Mouse (Mus musculus) limb, embryonic 15.5 days (tissue): ENCODE results near the gene Nr6a1. TPM values are rescaled to one million over a fixed set of nuclear protein-coding genes. Genes with fewer than 3 reads are reported as not detected.

Experiments
- ATAC-seq: fragments of 200-750 bp; cut with Nextera tagmentation; 2 replicates; pipeline ENCODE4 v1.8.0; 2017; ENCODE audit warnings: low read depth, moderate TSS enrichment; ENCODE audit not compliant: insufficient number of reproducible peaks, low FRiP score, low TSS enrichment
- H3K27ac ChIP-seq: fragments of 300-500 bp; sonication (generic); 2 replicates; pipeline ENCODE4 v1.5.1; 2015; ENCODE audit warnings: moderate library complexity, mild to moderate bottlenecking, inconsistent platforms
- H3K27me3 ChIP-seq: fragments of 300-500 bp; sonication (generic); 2 replicates; pipeline ENCODE4 v1.6.1; 2015; ENCODE audit warnings: inconsistent platforms
- H3K36me3 ChIP-seq: fragments of 300-500 bp; sonication (generic); 2 replicates; pipeline ENCODE4 v1.6.1; 2015; ENCODE audit warnings: inconsistent platforms
- H3K4me1 ChIP-seq: fragments of 300-500 bp; sonication (generic); 2 replicates; pipeline ENCODE4 v1.6.1; 2015; ENCODE audit warnings: inconsistent platforms
- H3K4me2 ChIP-seq: fragments of 300-500 bp; sonication (generic); 2 replicates; pipeline ENCODE4 v1.6.1; 2015; ENCODE audit warnings: mild to moderate bottlenecking, inconsistent platforms
- H3K4me3 ChIP-seq: fragments of 300-500 bp; sonication (generic); 2 replicates; pipeline ENCODE4 v1.5.1; 2015; ENCODE audit warnings: mild to moderate bottlenecking, inconsistent platforms
- H3K9ac ChIP-seq: fragments of 300-500 bp; sonication (generic); 2 replicates; pipeline ENCODE4 v1.6.1; 2015; ENCODE audit warnings: inconsistent platforms
- H3K9me3 ChIP-seq: fragments of 300-500 bp; sonication (generic); 2 replicates; pipeline ENCODE4 v1.6.1; 2016; ENCODE audit warnings: inconsistent platforms
- WGBS: fragments of 180-500 bp; shearing (Covaris S2); methylation state at CpG from one replicate; pipeline ENCODE4 v1.1.7; 2015; 5-methylcytosine and 5-hydroxymethylcytosine counted together
- polyA plus RNA-seq: library from polyadenylated mRNA; unstranded; fragments of >200 nt; fragmentation: Nextera tagmentation; extraction: Ambion mirVana; gene quantifications from 2 replicates; pipeline ENCODE4 v1.2.1, GENCODE M21; 2015

Nr6a1 gene
- polyA plus RNA-seq, 1 experiment from 2014 or later: 1.1 TPM

GRCm38 (mm10) chr2:38916947-38917691, 10.4 kb downstream of the Nr6a1 start:
- H3K36me3 ChIP-seq: no peaks in the 10 kb centered on the region
- no peak overlapping the region for H3K4me2 ChIP-seq
- H3K4me3 ChIP-seq: no peak overlapping the region
- no peak overlapping the region for H3K27ac ChIP-seq
- H3K9me3 ChIP-seq: no peaks in the 10 kb centered on the region
- H3K27me3 ChIP-seq: no peaks in the 10 kb centered on the region
- H3K9ac ChIP-seq: no peak overlapping the region
- no peaks in the 10 kb centered on the region for H3K4me1 ChIP-seq
- ATAC-seq: no peak
- whole genome bisulfite sequencing: 48% methylated on average over 4 of the region's 4 CpGs

GRCm38 (mm10) chr2:38914965-38915364, 12.5 kb downstream of the Nr6a1 start:
- Histone ChIP-seq H3K9ac (no peak overlapping the region), H3K4me2 (no peak overlapping the region), H3K36me3 (no peaks in the 10 kb centered on the region), H3K4me3 (no peak overlapping the region), H3K4me1 (no peaks in the 10 kb centered on the region), H3K9me3 (no peaks in the 10 kb centered on the region), H3K27me3 (no peaks in the 10 kb centered on the region), H3K27ac (no peak overlapping the region)
- 42% methylated on average over 4 of the region's 4 CpGs for WGBS
- ATAC-seq: no peak

GRCm38 (mm10) chr2:38914517-38914916, 13.0 kb downstream of the Nr6a1 start:
- H3K27me3 ChIP-seq: no peaks in the 10 kb centered on the region
- WGBS: 53% methylated on average over 1 of the region's 1 CpGs

GRCm38 (mm10) chr2:38908604-38909003, 18.9 kb downstream of the Nr6a1 start:
- H3K27ac ChIP-seq: no peak overlapping the region
- no peak overlapping the region for H3K4me2 ChIP-seq
- no peak for ATAC-seq
- 79% methylated on average over 1 of the region's 1 CpGs for WGBS
- no peak overlapping the region for H3K9ac ChIP-seq
- no peaks in the 10 kb centered on the region for H3K9me3 ChIP-seq
- no peaks in the 10 kb centered on the region for H3K4me1 ChIP-seq
- H3K27me3 ChIP-seq: no peaks in the 10 kb centered on the region
- 0 out of 2 replicates have a peak, but pooled peaks cover 3% of the 10 kb centered on the region for H3K36me3 ChIP-seq
- H3K4me3 ChIP-seq: no peak overlapping the region

More at GRCm38 (mm10) chr2:38914517-38914916, 13.0 kb downstream of the Nr6a1 start:
- no peaks in the 10 kb centered on the region for H3K9me3 ChIP-seq
- H3K27ac ChIP-seq: no peak overlapping the region
- H3K4me3 ChIP-seq: no peak overlapping the region
- H3K36me3 ChIP-seq: no peaks in the 10 kb centered on the region
- no peak overlapping the region for H3K4me2 ChIP-seq
- no peaks in the 10 kb centered on the region for H3K4me1 ChIP-seq
- no peak overlapping the region for H3K9ac ChIP-seq
- no peak for ATAC-seq

- Histone ChIP-seq H3K9me3 (no peaks in the 10 kb centered on the region), H3K4me2 (no peak overlapping the region), H3K4me3 (no peak overlapping the region), H3K27ac (no peak overlapping the region), H3K27me3 (no peaks in the 10 kb centered on the region), H3K36me3 (0 out of 2 replicates have a peak, but pooled peaks cover 3% of the 10 kb centered on the region), H3K4me1 (no peaks in the 10 kb centered on the region), H3K9ac (no peak overlapping the region)
- no peak for ATAC-seq
- 67% methylated on average over 5 of the region's 5 CpGs for WGBS
Measured at GRCm38 (mm10) chr2:38906097-38906496, 21.4 kb downstream of the Nr6a1 start.

- 78% methylated on average over 1 of the region's 1 CpGs for WGBS
Measured at GRCm38 (mm10) chr2:38904290-38904689, 23.2 kb downstream of the Nr6a1 start.

GRCm38 (mm10) chr2:38902866-38903265, 24.6 kb downstream of the Nr6a1 start:
- ATAC-seq: no peak
- Histone ChIP-seq H3K9me3 (no peaks in the 10 kb centered on the region), H3K4me2 (no peak overlapping the region), H3K9ac (no peak overlapping the region), H3K4me1 (no peaks in the 10 kb centered on the region), H3K36me3 (no peaks in the 10 kb centered on the region), H3K4me3 (no peak overlapping the region), H3K27ac (no peak overlapping the region), H3K27me3 (no peaks in the 10 kb centered on the region)

More at GRCm38 (mm10) chr2:38904290-38904689, 23.2 kb downstream of the Nr6a1 start:
- Histone ChIP-seq H3K4me1 (no peaks in the 10 kb centered on the region), H3K27ac (no peak overlapping the region), H3K9ac (no peak overlapping the region), H3K36me3 (0 out of 2 replicates have a peak, but pooled peaks cover 3% of the 10 kb centered on the region), H3K4me3 (no peak overlapping the region), H3K9me3 (no peaks in the 10 kb centered on the region), H3K4me2 (no peak overlapping the region), H3K27me3 (no peaks in the 10 kb centered on the region)
- no peak for ATAC-seq

GRCm38 (mm10) chr2:38880907-38881672, 46.4 kb downstream of the Nr6a1 start:
- Histone ChIP-seq H3K4me1 (no peaks in the 10 kb centered on the region), H3K4me2 (no peak overlapping the region), H3K4me3 (no peak overlapping the region), H3K36me3 (peaks cover 23% of the 10 kb centered on the region), H3K27ac (no peak overlapping the region), H3K27me3 (no peaks in the 10 kb centered on the region), H3K9me3 (no peaks in the 10 kb centered on the region), H3K9ac (no peak overlapping the region)
- 46% methylated on average over 5 of the region's 5 CpGs for WGBS
- no peak for ATAC-seq

- Histone ChIP-seq H3K4me3 (no peak overlapping the region), H3K36me3 (peaks cover 37% of the 10 kb centered on the region), H3K9me3 (no peaks in the 10 kb centered on the region), H3K27me3 (no peaks in the 10 kb centered on the region), H3K27ac (no peak overlapping the region), H3K4me1 (no peaks in the 10 kb centered on the region), H3K4me2 (no peak overlapping the region), H3K9ac (no peak overlapping the region)
- no peak for ATAC-seq
- WGBS: 69% methylated on average over 1 of the region's 1 CpGs
Measured at GRCm38 (mm10) chr2:38874544-38875108, 52.9 kb downstream of the Nr6a1 start.

GRCm38 (mm10) chr2:38872730-38873129, 54.8 kb downstream of the Nr6a1 start:
- WGBS: 29% methylated on average over 1 of the region's 1 CpGs
- H3K36me3 ChIP-seq: peaks cover 30% of the 10 kb centered on the region

GRCm38 (mm10) chr2:38866711-38867110, 60.8 kb downstream of the Nr6a1 start:
- no peak overlapping the region for H3K4me2 ChIP-seq
- no peaks in the 10 kb centered on the region for H3K27me3 ChIP-seq
- H3K9me3 ChIP-seq: no peaks in the 10 kb centered on the region
- ATAC-seq: no peak
- H3K4me3 ChIP-seq: no peak overlapping the region
- H3K36me3 ChIP-seq: peaks cover 14% of the 10 kb centered on the region
- WGBS: 65% methylated on average over 1 of the region's 1 CpGs
- H3K4me1 ChIP-seq: no peaks in the 10 kb centered on the region
- H3K9ac ChIP-seq: no peak overlapping the region
- H3K27ac ChIP-seq: 0 out of 2 replicates have a peak overlapping the region, but pooled peaks have one; percentile 33

More at GRCm38 (mm10) chr2:38872730-38873129, 54.8 kb downstream of the Nr6a1 start:
- no peak for ATAC-seq
- Histone ChIP-seq H3K4me3 (no peak overlapping the region), H3K9ac (no peak overlapping the region), H3K4me2 (no peak overlapping the region), H3K4me1 (no peaks in the 10 kb centered on the region), H3K9me3 (no peaks in the 10 kb centered on the region), H3K27ac (no peak overlapping the region), H3K27me3 (no peaks in the 10 kb centered on the region)

- H3K4me3 ChIP-seq: no peak overlapping the region
Measured at GRCm38 (mm10) chr2:38864011-38864410, 63.5 kb downstream of the Nr6a1 start.

More at GRCm38 (mm10) chr2:38864011-38864410, 63.5 kb downstream of the Nr6a1 start:
- 45% methylated on average over 4 of the region's 4 CpGs for WGBS
- Histone ChIP-seq H3K27me3 (no peaks in the 10 kb centered on the region), H3K9me3 (no peaks in the 10 kb centered on the region), H3K9ac (no peak overlapping the region), H3K4me1 (no peaks in the 10 kb centered on the region), H3K36me3 (peaks cover 18% of the 10 kb centered on the region), H3K4me2 (no peak overlapping the region), H3K27ac (no peak overlapping the region)
- no peak for ATAC-seq
